Mouse (Mus musculus) stomach, postnatal 0 days (tissue): ENCODE data around the gene Dtx1.

Source experiments
- CTCF ChIP-seq: IDR thresholded peaks from 2 replicates; pipeline ENCODE4 v1.5.1; 2016; ENCODE audit warnings: antibody characterized with exemption, low read depth, mild to moderate bottlenecking, moderate library complexity
- EP300 ChIP-seq: optimal IDR thresholded peaks from 2 replicates; pipeline ENCODE3; 2016; ENCODE audit warnings: antibody characterized with exemption

- TF ChIP-seq CTCF (no peak), EP300 (no peak)
Measured at GRCm38 (mm10) chr5:120640094-120640493, 71.6 kb downstream of the Dtx1 start.
